Mouse (Mus musculus): Measurements from ENCODE around the gene Hspa2.

The Hspa2 gene

GRCm38 (mm10) chr12:76377726-76378125 lies 26.2 kb upstream of the Hspa2 start:
- in situ Hi-C loops (cut with MboI, MseI) = no loop called here

- in situ Hi-C loops (cut with MboI, MseI) = no loop called here
These were observed 25.4 kb upstream of the Hspa2 start for GRCm38 (mm10) chr12:76378556-76378955.

- in situ Hi-C loops (cut with MboI, MseI) = no loop called here
These were observed 23.8 kb upstream of the Hspa2 start for GRCm38 (mm10) chr12:76380151-76380550.

- in situ Hi-C loops (cut with MboI, MseI) = no loop called here
These were observed 18.6 kb upstream of the Hspa2 start for GRCm38 (mm10) chr12:76385342-76385741.

- in situ Hi-C loops (cut with MboI, MseI) = no loop called here
These were observed 15.2 kb upstream of the Hspa2 start for GRCm38 (mm10) chr12:76388794-76389193.

GRCm38 (mm10) chr12:76391595-76392271 lies 12.2 kb upstream of the Hspa2 start:
- in situ Hi-C loops (cut with MboI, MseI) = no loop called here

GRCm38 (mm10) chr12:76392979-76393378 lies 11.0 kb upstream of the Hspa2 start:
- in situ Hi-C loops (cut with MboI, MseI) = no loop called here

GRCm38 (mm10) chr12:76397281-76397680 lies 6.7 kb upstream of the Hspa2 start:
- in situ Hi-C loops (cut with MboI, MseI) = no loop called here

GRCm38 (mm10) chr12:76401674-76402073 lies 2.3 kb upstream of the Hspa2 start:
- in situ Hi-C loops (cut with MboI, MseI) = no loop called here

- in situ Hi-C loops (cut with MboI, MseI) = no loop called here
These were observed 738 bp upstream of the Hspa2 start for GRCm38 (mm10) chr12:76402991-76403885.

- in situ Hi-C loops (cut with MboI, MseI) = no loop called here
These were observed 833 bp downstream of the Hspa2 start for GRCm38 (mm10) chr12:76404836-76405182.

GRCm38 (mm10) chr12:76405183-76405970 lies 1.4 kb downstream of the Hspa2 start:
- in situ Hi-C loops (cut with MboI, MseI) = no loop called here

GRCm38 (mm10) chr12:76405971-76406370 lies 2.0 kb downstream of the Hspa2 start:
- in situ Hi-C loops (cut with MboI, MseI) = no loop called here

- in situ Hi-C loops (cut with MboI, MseI) = no loop called here
These were observed 3.2 kb downstream of the Hspa2 start for GRCm38 (mm10) chr12:76407184-76407583.

GRCm38 (mm10) chr12:76409166-76409565 lies 5.2 kb downstream of the Hspa2 start:
- in situ Hi-C loops (cut with MboI, MseI) = no loop called here

- in situ Hi-C loops (cut with MboI, MseI) = no loop called here
These were observed 11.5 kb downstream of the Hspa2 start for GRCm38 (mm10) chr12:76415383-76416010.

- in situ Hi-C loops (cut with MboI, MseI) = no loop called here
These were observed 13.5 kb downstream of the Hspa2 start, which contains the start of gene Ppp1r36 for GRCm38 (mm10) chr12:76417433-76417854. Ppp1r36 (plus strand) TSS chr12:76417538.

GRCm38 (mm10) chr12:76418346-76418745 lies 14.4 kb downstream of the Hspa2 start:
- in situ Hi-C loops (cut with MboI, MseI) = no loop called here

GRCm38 (mm10) chr12:76425256-76425655 lies 21.3 kb downstream of the Hspa2 start:
- in situ Hi-C loops (cut with MboI, MseI) = no loop called here

- in situ Hi-C loops (cut with MboI, MseI) = no loop called here
These were observed 23.6 kb downstream of the Hspa2 start for GRCm38 (mm10) chr12:76427546-76427945.

- in situ Hi-C loops (cut with MboI, MseI) = loop anchor here (5.0 kb wide), 1 partner anchor 36 kb away; no protein-coding TSS in a partner anchor
These were observed 27.0 kb downstream of the Hspa2 start for GRCm38 (mm10) chr12:76430879-76431406.
